Mouse (Mus musculus) testis, adult 2 months (tissue): ENCODE measurements around the gene Ezr. TPM values are rescaled to one million over a fixed set of nuclear protein-coding genes. Genes with fewer than 3 reads are reported as not detected.
A peak's percentile ranks its signal among the peaks of the same experiment; 100 is the strongest.

Experiments
- H3K27ac ChIP-seq: fragments of 200-500 bp; 2 replicates; pipeline ENCODE4 v1.5.1; 2012; ENCODE audit warnings: low read depth, low read length; ENCODE audit not compliant: control insufficient read depth, insufficient read depth
- H3K27me3 ChIP-seq: fragments of 200-500 bp; 2 replicates; pipeline ENCODE4 v1.6.1; 2012; ENCODE audit warnings: mild to moderate bottlenecking, low read length, moderate library complexity; ENCODE audit not compliant: control insufficient read depth, insufficient read depth
- H3K36me3 ChIP-seq: fragments of 200-500 bp; 2 replicates; pipeline ENCODE4 v1.6.1; 2012; ENCODE audit warnings: mild to moderate bottlenecking, low read length; ENCODE audit not compliant: control insufficient read depth, insufficient read depth
- H3K4me1 ChIP-seq: fragments of 200-500 bp; 2 replicates; pipeline ENCODE4 v1.6.1; 2012; ENCODE audit warnings: low read length; ENCODE audit not compliant: control insufficient read depth, insufficient read depth
- H3K4me3 ChIP-seq: fragments of 200-500 bp; 2 replicates; pipeline ENCODE4 v1.5.1; 2012; ENCODE audit warnings: low read depth, mild to moderate bottlenecking, low read length, moderate library complexity, mixed read lengths; ENCODE audit not compliant: control insufficient read depth
- CTCF ChIP-seq: fragments of 200-500 bp; IDR thresholded peaks from 2 replicates; pipeline ENCODE4 v1.5.1; 2012; ENCODE audit warnings: low read depth, mild to moderate bottlenecking, inconsistent platforms, low read length, moderate library complexity; ENCODE audit not compliant: control insufficient read depth, insufficient read depth, insufficient replicate concordance
- POLR2A ChIP-seq: fragments of 200-500 bp; IDR thresholded peaks from 2 replicates; pipeline ENCODE4 v1.6.1; 2012; ENCODE audit warnings: low read depth, mild to moderate bottlenecking, inconsistent platforms, low read length, moderate library complexity; ENCODE audit not compliant: control insufficient read depth
- polyA plus RNA-seq: library from polyadenylated mRNA; depleted of rRNA; stranded (reverse); fragments of >200 nt; gene quantifications from 2 replicates; pipeline ENCODE4 v1.2.3, GENCODE M21; 2012; rRNA removed

Gene Ezr
- 4.5 and 7.8 TPM in 2 replicates for polyA plus RNA-seq

DNA sequence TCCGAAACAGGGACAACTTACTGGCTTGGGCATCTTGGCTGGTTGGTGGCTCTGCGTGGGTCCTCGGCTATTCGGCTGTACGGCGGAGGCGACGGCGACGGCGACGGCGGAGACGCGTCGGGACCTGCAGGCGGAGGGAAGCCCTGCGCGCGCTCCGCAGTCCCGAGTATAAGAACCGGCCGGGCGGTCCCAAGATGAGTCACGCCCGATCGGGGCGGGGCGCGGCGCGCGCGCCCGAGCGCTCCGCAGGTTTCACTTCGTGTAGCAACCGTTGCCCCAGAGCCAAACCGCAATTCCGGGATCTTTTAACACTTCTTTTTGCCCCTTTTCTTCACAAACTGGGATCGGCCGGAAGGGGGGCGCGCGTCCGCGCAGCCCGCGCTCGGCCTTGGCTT is at the start of gene Ezr:
Gene Ezr, minus strand, starts transcription at position 174 of the 395 bp plus-strand sequence.
- peaks cover 26% of the 10 kb centered on the region for H3K4me1 ChIP-seq

DNA sequence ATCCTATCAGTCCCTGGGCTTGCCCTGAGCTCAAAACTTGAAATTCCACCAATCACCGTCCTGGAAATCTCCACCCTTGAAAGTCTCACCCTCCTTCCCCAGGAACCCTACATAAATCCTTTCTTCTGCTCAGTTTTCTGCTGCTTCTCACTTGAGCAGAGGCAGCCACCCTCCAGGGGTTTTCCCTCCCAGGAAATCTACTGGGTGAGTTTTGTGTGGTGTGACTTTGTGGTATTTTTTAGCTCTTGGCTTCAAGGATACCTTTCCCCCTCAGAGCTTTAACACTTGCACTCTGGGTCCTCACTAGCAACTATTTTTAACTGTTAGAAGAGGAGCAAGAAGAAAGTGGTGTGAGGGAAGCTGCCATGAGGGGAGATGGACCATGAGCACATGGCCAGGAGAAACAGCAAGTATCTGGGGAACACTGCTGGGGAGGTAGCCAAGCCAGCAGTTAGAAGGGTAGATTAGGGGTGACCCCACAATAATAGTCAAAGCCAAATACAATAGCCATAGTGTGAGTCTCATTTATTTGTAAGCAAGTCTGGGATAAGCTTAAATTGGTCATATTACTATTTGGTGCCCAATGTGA is 47.5 kb upstream of the Ezr start:
- Histone ChIP-seq H3K27ac (no peak overlapping the region), H3K27me3 (no peaks in the 10 kb centered on the region), H3K4me3 (peak overlapping the region; percentile 71), H3K36me3 (no peaks in the 10 kb centered on the region), H3K4me1 (peaks cover 3% of the 10 kb centered on the region; the same call in 1 of the 2 replicates)
- TF ChIP-seq CTCF (no peak), POLR2A (no peak)

More for the DNA sequence above, at the start of gene Ezr:
- TF ChIP-seq POLR2A: peak; percentile 67
- TF ChIP-seq CTCF: no peak
- H3K27ac ChIP-seq: peak within 1 kb of the TSS; percentile 75
- H3K36me3 ChIP-seq: no peaks in the 10 kb centered on the region
- H3K4me3 ChIP-seq: peak within 1 kb of the TSS; percentile 90
- no peaks in the 10 kb centered on the region for H3K27me3 ChIP-seq

DNA sequence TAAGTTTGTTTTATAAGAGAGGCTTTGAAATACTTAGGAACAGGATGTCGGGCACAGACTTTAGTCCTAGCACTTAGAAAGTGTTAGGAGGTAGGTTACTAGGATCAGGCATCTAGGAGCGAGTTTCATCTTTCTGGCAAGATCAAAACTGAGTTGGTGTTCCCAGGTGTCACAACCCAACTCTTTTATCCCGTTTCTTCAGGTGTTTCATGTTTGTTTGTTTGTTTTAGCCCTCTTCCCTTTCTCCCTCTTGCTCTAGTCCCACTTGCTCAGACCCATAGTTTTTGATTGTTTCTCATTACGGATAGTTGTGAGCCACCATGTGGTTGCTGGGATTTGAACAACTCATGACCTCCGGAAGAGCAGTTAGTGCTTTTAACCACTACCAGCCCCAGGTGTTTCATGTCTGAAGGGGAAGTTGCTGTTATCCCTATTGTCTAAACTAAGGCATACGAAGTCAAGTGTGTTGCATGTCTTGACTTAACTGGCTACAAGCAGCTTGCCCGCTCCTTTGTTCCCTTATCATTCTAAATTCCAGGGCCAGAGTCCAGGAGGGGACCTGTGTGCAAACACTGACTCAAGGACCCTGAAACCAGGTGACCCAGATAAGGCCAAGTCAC is 46.1 kb upstream of the Ezr start:
- Histone ChIP-seq H3K36me3 (no peaks in the 10 kb centered on the region), H3K4me3 (peak overlapping the region; percentile 97), H3K4me1 (peaks cover 3% of the 10 kb centered on the region; the same call in 1 of the 2 replicates), H3K27ac (peak overlapping the region; percentile 96), H3K27me3 (no peaks in the 10 kb centered on the region)
- TF ChIP-seq POLR2A (no peak), CTCF (no peak)

DNA sequence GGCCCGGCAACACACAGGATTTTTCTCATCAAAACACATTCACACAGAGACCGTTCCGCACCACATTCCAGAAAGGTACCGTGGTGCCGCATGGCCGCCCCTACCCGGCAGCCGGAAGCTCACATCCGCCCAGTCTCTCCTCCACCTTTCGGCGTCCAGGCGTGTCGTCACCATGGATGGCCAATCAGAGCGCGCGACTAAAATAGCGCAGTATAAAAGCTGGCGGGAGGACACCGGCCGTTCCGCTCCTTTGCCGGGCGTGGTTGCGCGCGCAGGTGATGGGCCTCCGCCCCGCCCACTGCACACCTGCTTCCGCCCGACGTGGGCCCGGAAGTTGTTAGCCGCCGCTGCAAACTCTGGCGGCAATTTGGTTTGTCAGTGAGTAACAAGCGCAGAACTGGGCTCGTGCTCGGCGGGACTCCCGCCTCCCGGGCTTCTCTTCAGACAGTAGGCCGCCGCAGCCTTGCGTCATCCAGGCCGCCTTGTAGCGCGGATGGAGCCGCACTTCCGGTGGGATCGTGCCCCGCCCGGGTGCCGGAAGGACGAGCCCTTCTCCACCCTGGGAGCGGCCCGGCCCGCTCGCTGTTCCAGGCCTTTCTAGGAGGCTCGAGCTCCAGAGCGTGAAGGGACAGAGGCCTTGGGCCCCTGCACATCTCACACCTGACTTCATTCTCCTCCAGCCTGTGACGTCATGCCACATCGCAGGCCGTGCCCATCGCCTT is 45.3 kb upstream of the Ezr start:
- H3K4me1 ChIP-seq: peaks cover 3% of the 10 kb centered on the region; the same call in 1 of the 2 replicates
- H3K36me3 ChIP-seq: no peaks in the 10 kb centered on the region
- peak; percentile 91 for TF ChIP-seq POLR2A
- no peak for TF ChIP-seq CTCF
- peak overlapping the region; percentile 97 for H3K4me3 ChIP-seq
- H3K27me3 ChIP-seq: no peaks in the 10 kb centered on the region
- peak overlapping the region; percentile 96 for H3K27ac ChIP-seq

DNA sequence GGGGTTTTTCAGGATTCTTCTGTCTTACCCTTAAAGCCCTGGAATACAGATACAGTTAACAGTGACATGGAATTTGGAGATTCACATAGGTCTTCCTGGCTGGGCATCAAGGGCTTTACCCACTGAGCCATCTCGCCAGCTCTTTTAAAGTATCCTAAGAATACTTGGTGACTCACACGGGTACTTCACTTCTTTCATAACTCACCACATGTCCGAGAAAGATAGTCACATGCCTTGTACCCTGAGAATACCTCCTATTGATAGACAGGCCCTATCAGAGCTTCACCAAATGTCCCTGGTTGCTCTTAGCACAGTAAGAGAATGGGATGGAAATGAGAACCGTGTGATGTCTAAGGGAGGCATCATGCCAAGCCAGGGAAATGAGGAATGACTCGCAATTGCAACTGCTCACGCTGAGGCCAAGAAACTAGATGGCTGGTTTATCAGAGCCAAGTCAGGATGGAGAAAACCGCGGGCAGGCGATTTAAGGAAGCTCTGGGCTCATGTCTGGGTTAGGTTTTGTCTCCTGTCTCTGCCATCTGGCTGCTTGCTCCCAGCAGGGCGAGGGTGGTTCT is 44.7 kb upstream of the Ezr start:
- H3K27me3 ChIP-seq: no peaks in the 10 kb centered on the region
- TF ChIP-seq CTCF: no peak
- TF ChIP-seq POLR2A: no peak
- peaks cover 3% of the 10 kb centered on the region; the same call in 1 of the 2 replicates for H3K4me1 ChIP-seq
- H3K4me3 ChIP-seq: peak overlapping the region; percentile 97
- H3K27ac ChIP-seq: peak overlapping the region; percentile 96
- no peaks in the 10 kb centered on the region for H3K36me3 ChIP-seq

DNA sequence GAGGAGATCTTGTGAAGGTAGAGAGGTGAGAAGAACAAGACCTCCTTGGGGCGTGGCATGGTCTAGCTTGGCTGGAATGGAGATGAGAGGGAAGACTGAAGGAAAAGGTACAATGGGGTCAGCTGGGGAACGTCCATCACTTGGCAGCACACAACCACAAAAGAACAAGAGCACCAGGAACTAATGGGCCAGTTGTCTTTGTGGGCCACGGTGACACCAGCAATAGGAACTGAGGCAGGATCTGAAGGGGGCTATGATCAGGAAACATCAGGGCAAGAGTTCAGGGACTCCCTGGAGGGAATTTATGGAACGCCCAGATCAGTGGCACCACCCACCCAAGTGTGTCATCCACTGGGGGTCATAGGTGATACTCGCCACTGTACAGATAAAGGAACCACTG is 34.2 kb upstream of the Ezr start:
- H3K4me3 ChIP-seq: no peak overlapping the region
- no peak for TF ChIP-seq POLR2A
- no peak for TF ChIP-seq CTCF
- H3K4me1 ChIP-seq: no peaks in the 10 kb centered on the region
- no peak overlapping the region for H3K27ac ChIP-seq
- H3K27me3 ChIP-seq: no peaks in the 10 kb centered on the region
- no peaks in the 10 kb centered on the region for H3K36me3 ChIP-seq

DNA sequence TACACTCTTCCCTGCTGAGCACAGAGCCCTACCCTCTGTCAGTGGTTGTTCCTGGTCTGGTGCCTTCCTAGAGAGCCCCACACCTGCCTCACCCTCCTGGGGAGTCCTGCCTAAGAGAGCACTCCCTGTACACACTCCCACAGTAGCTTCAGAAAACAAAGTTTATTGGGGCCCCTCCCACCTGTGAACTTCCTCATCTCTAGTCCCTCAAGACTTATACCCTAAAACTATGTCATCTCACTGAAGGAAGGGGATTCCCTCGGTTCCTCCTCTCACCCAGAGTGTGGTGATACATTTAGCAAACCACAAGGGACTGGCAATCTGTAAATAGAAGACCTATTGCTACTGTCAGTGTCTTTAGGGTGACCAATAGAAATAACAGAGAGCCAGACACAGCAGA is 33.6 kb upstream of the Ezr start:
- no peaks in the 10 kb centered on the region for H3K27me3 ChIP-seq
- H3K36me3 ChIP-seq: no peaks in the 10 kb centered on the region
- H3K27ac ChIP-seq: no peak overlapping the region
- H3K4me3 ChIP-seq: no peak overlapping the region
- H3K4me1 ChIP-seq: no peaks in the 10 kb centered on the region
- TF ChIP-seq POLR2A (no peak), CTCF (no peak)
